Comparison of ENCODE assay signal across 8 mouse cellular contexts in genomic region chr13:98015981-98016922, GRCm38 (mm10).
A peak's percentile ranks its signal among the peaks of the same experiment; 100 is the strongest.
DNase-seq lines count a peak whose midpoint lies in the region; ATAC-seq and TF ChIP-seq lines count a peak whose summit lies in the region.

No protein-coding gene starts in this region.

- TF ChIP-seq POLR2A in liver, adult 2 months (IDR thresholded peaks at IDR 0.05; ENCODE audit: extremely low read depth, insufficient read depth, low read length): no peak

- H3K4me1 ChIP-seq in liver, adult 2 months (ENCODE audit: control insufficient read depth, insufficient read depth, low read length): no peaks in the 10 kb centered on the region
- peaks cover 11% of the 10 kb centered on the region for H3K4me1 ChIP-seq in embryonic facial prominence, embryonic 15.5 days

- no peaks in the 10 kb centered on the region for H3K79me2 ChIP-seq in liver, adult 2 months (ENCODE audit: control insufficient read depth, insufficient read depth, low read length)

- TF ChIP-seq CTCF in liver, adult 2 months (IDR thresholded peaks at IDR 0.05; ENCODE audit: low read depth, low read length): no peak

- H3K4me3 ChIP-seq in liver, adult 2 months (ENCODE audit: insufficient read depth, low read depth, low read length): no peak overlapping the region
- peak overlapping the region; percentile 43 for H3K4me3 ChIP-seq in embryonic facial prominence, embryonic 15.5 days (replicated peaks)

- peak overlapping the region; percentile 77 for H3K4me2 ChIP-seq in embryonic facial prominence, embryonic 15.5 days (replicated peaks)

- H3K27me3 ChIP-seq in liver, adult 2 months (ENCODE audit: control insufficient read depth, insufficient read depth, low read length): no peaks in the 10 kb centered on the region
- no peaks in the 10 kb centered on the region for H3K27me3 ChIP-seq in embryonic facial prominence, embryonic 15.5 days

- H3K27ac ChIP-seq in liver, adult 2 months (replicated peaks; ENCODE audit: insufficient read depth, low read depth, low read length): no peak overlapping the region
- peak overlapping the region; percentile 58; the same call in 1 of the 2 replicates for H3K27ac ChIP-seq in embryonic facial prominence, embryonic 15.5 days (replicated peaks)

- peak; percentile 20 for DNase-seq in liver, adult 2 months (ENCODE audit: extremely low read depth, low read depth, low spot score)
- DNase-seq in liver: no peak
- DNase-seq in kidney, adult 9 months: peak; percentile 98
- no peak for DNase-seq in spleen, postnatal 14 days (ENCODE audit: low spot score in 2 of 2)
- DNase-seq in c-Kit-positive CD71-positive TER-119-positive erythroid progenitor cells, embryonic 14.5 days (ENCODE audit: low spot score): no peak
- DNase-seq in layer of hippocampus, postnatal 36 days: no peak

- no peaks in the 10 kb centered on the region for H3K36me3 ChIP-seq in liver, adult 2 months (ENCODE audit: control insufficient read depth, insufficient read depth, low read length)
- H3K36me3 ChIP-seq in embryonic facial prominence, embryonic 15.5 days: no peaks in the 10 kb centered on the region

- 10% methylated on average over 33 of the region's 33 CpGs for WGBS in liver, adult 2 months
- 5% methylated on average over 33 of the region's 33 CpGs for WGBS in embryonic facial prominence, embryonic 15.5 days

- no peak for ATAC-seq in embryonic facial prominence, embryonic 15.5 days (ENCODE audit: insufficient number of reproducible peaks, low FRiP score, low TSS enrichment, low read depth)
- ATAC-seq in megakaryocyte progenitor cell, adult 5-6 weeks (replicated peaks; ENCODE audit: poor library complexity): 0 out of 2 replicates have a peak, but pooled peaks have one; percentile 8

- no peaks in the 10 kb centered on the region for H3K9me3 ChIP-seq in embryonic facial prominence, embryonic 15.5 days (replicated peaks)

- no peak overlapping the region for H3K9ac ChIP-seq in liver, adult 2 months (ENCODE audit: low read depth, low read length)
- no peak overlapping the region for H3K9ac ChIP-seq in embryonic facial prominence, embryonic 15.5 days

Comparison
In these comparisons a context has a peak if more than half of its experiments do, and no peak if none do; other contexts are left out.
1. DNase-seq: peak in liver, adult 2 months (single experiment) and kidney, adult 9 months (single experiment); none in liver (single experiment), spleen, postnatal 14 days (0 of 2), c-Kit-positive CD71-positive TER-119-positive erythroid progenitor cells, embryonic 14.5 days (single experiment) and layer of hippocampus, postnatal 36 days (0 of 2).